Mouse (Mus musculus): ENCODE results near the gene Mta3. TPM values are rescaled to one million over a fixed set of nuclear protein-coding genes. Genes with fewer than 3 reads are reported as not detected.
"Not testable (repeated sequence)": the region's sequence is repeated elsewhere in the genome, so short reads cannot be mapped to it uniquely, and the experiment has no call there.

Mta3 gene
- polyA plus RNA-seq, 1 experiment from 2014 or later, result 30.0 TPM

- Histone ChIP-seq H3K36me3 (ENCODE audit: control insufficient read depth, insufficient read depth, low read length) (no peaks in the 10 kb centered on the region), H3K27me3 (ENCODE audit: control insufficient read depth, insufficient read depth, low read length) (no peaks in the 10 kb centered on the region), H3K4me1 (ENCODE audit: control insufficient read depth, insufficient read depth, low read length) (no peaks in the 10 kb centered on the region), H3K4me2 (ENCODE audit: low read length) (peak overlapping the region; percentile 79), H3K4me3 (replicated peaks; ENCODE audit: low read depth, low read length) (peak overlapping the region; percentile 56), H3K27ac (replicated peaks; ENCODE audit: low read depth, low read length) (peak overlapping the region; percentile 84), H3K9me3 (ENCODE audit: control insufficient read depth, low read length) (no peaks in the 10 kb centered on the region), H3K9ac (replicated peaks; ENCODE audit: low read length) (peak overlapping the region; percentile 89)
- DNase-seq, result peak; percentile 57
- under 1% methylated on average over 19 of the region's 19 CpGs for WGBS
- ATAC-seq (ENCODE audit: low FRiP score, low TSS enrichment), result peak; percentile 70
These were observed 697 bp downstream of the Mta3 start for GRCm38 (mm10) chr17:83706594-83707126.

- WGBS, result 84% methylated on average over 4 of the region's 4 CpGs
- H3K9ac ChIP-seq (replicated peaks; ENCODE audit: low read length), result no peak overlapping the region
- DNase-seq, result no peak
- H3K9me3 ChIP-seq (ENCODE audit: control insufficient read depth, low read length), result no peaks in the 10 kb centered on the region
- H3K4me3 ChIP-seq (replicated peaks; ENCODE audit: low read depth, low read length), result peak overlapping the region; percentile 56; the same call in 1 of the 2 replicates
- no peaks in the 10 kb centered on the region for H3K4me1 ChIP-seq (ENCODE audit: control insufficient read depth, insufficient read depth, low read length)
- ATAC-seq (ENCODE audit: low FRiP score, low TSS enrichment), result no peak
- no peaks in the 10 kb centered on the region for H3K27me3 ChIP-seq (ENCODE audit: control insufficient read depth, insufficient read depth, low read length)
- peak overlapping the region; percentile 79 for H3K4me2 ChIP-seq (ENCODE audit: low read length)
- no peaks in the 10 kb centered on the region for H3K36me3 ChIP-seq (ENCODE audit: control insufficient read depth, insufficient read depth, low read length)
- no peak overlapping the region for H3K27ac ChIP-seq (replicated peaks; ENCODE audit: low read depth, low read length)
These were observed 1.4 kb downstream of the Mta3 start for GRCm38 (mm10) chr17:83707372-83707771.

GRCm38 (mm10) chr17:83707846-83708245 lies 1.9 kb downstream of the Mta3 start:
- no peak for DNase-seq
- WGBS, result 93% methylated on average over 6 of the region's 6 CpGs
- Histone ChIP-seq H3K27ac (replicated peaks; ENCODE audit: low read depth, low read length) (no peak overlapping the region), H3K4me1 (ENCODE audit: control insufficient read depth, insufficient read depth, low read length) (no peaks in the 10 kb centered on the region), H3K27me3 (ENCODE audit: control insufficient read depth, insufficient read depth, low read length) (no peaks in the 10 kb centered on the region), H3K9me3 (ENCODE audit: control insufficient read depth, low read length) (no peaks in the 10 kb centered on the region), H3K9ac (replicated peaks; ENCODE audit: low read length) (no peak overlapping the region), H3K4me3 (replicated peaks; ENCODE audit: low read depth, low read length) (no peak overlapping the region), H3K36me3 (ENCODE audit: control insufficient read depth, insufficient read depth, low read length) (no peaks in the 10 kb centered on the region), H3K4me2 (ENCODE audit: low read length) (peak overlapping the region; percentile 15)
- ATAC-seq (ENCODE audit: low FRiP score, low TSS enrichment), result no peak

GRCm38 (mm10) chr17:83708256-83708655 lies 2.3 kb downstream of the Mta3 start:
- H3K9me3 ChIP-seq (ENCODE audit: control insufficient read depth, low read length), result no peaks in the 10 kb centered on the region
- no peak overlapping the region for H3K4me2 ChIP-seq (ENCODE audit: low read length)
- H3K9ac ChIP-seq (replicated peaks; ENCODE audit: low read length), result no peak overlapping the region
- no peaks in the 10 kb centered on the region for H3K27me3 ChIP-seq (ENCODE audit: control insufficient read depth, insufficient read depth, low read length)
- WGBS, result 93% methylated on average over 10 of the region's 10 CpGs
- H3K36me3 ChIP-seq (ENCODE audit: control insufficient read depth, insufficient read depth, low read length), result no peaks in the 10 kb centered on the region
- H3K4me1 ChIP-seq (ENCODE audit: control insufficient read depth, insufficient read depth, low read length), result no peaks in the 10 kb centered on the region
- ATAC-seq (ENCODE audit: low FRiP score, low TSS enrichment) (no peak), DNase-seq (no peak)
- no peak overlapping the region for H3K27ac ChIP-seq (replicated peaks; ENCODE audit: low read depth, low read length)
- H3K4me3 ChIP-seq (replicated peaks; ENCODE audit: low read depth, low read length), result no peak overlapping the region

GRCm38 (mm10) chr17:83708891-83709290 lies 2.9 kb downstream of the Mta3 start:
- Histone ChIP-seq H3K36me3 (ENCODE audit: control insufficient read depth, insufficient read depth, low read length) (no peaks in the 10 kb centered on the region), H3K4me1 (ENCODE audit: control insufficient read depth, insufficient read depth, low read length) (no peaks in the 10 kb centered on the region), H3K27ac (replicated peaks; ENCODE audit: low read depth, low read length) (no peak overlapping the region), H3K9ac (replicated peaks; ENCODE audit: low read length) (no peak overlapping the region), H3K4me3 (replicated peaks; ENCODE audit: low read depth, low read length) (no peak overlapping the region), H3K27me3 (ENCODE audit: control insufficient read depth, insufficient read depth, low read length) (no peaks in the 10 kb centered on the region), H3K9me3 (ENCODE audit: control insufficient read depth, low read length) (no peaks in the 10 kb centered on the region), H3K4me2 (ENCODE audit: low read length) (no peak overlapping the region)
- DNase-seq (no peak), ATAC-seq (ENCODE audit: low FRiP score, low TSS enrichment) (no peak)
- WGBS, result 91% methylated on average over 6 of the region's 6 CpGs

GRCm38 (mm10) chr17:83709517-83709916 lies 3.6 kb downstream of the Mta3 start:
- not testable (repeated sequence) for ATAC-seq (ENCODE audit: low FRiP score, low TSS enrichment); H3K4me2 ChIP-seq (ENCODE audit: low read length); DNase-seq; H3K27ac ChIP-seq (replicated peaks; ENCODE audit: low read depth, low read length); H3K4me3 ChIP-seq (replicated peaks; ENCODE audit: low read depth, low read length); H3K4me1 ChIP-seq (ENCODE audit: control insufficient read depth, insufficient read depth, low read length); H3K9ac ChIP-seq (replicated peaks; ENCODE audit: low read length); H3K27me3 ChIP-seq (ENCODE audit: control insufficient read depth, insufficient read depth, low read length); H3K9me3 ChIP-seq (ENCODE audit: control insufficient read depth, low read length); H3K36me3 ChIP-seq (ENCODE audit: control insufficient read depth, insufficient read depth, low read length)
- 97% methylated on average over 3 of the region's 3 CpGs for WGBS

GRCm38 (mm10) chr17:83710639-83711038 lies 4.7 kb downstream of the Mta3 start:
- Histone ChIP-seq H3K27ac (replicated peaks; ENCODE audit: low read depth, low read length) (no peak overlapping the region), H3K9ac (replicated peaks; ENCODE audit: low read length) (no peak overlapping the region), H3K4me1 (ENCODE audit: control insufficient read depth, insufficient read depth, low read length) (no peaks in the 10 kb centered on the region), H3K36me3 (ENCODE audit: control insufficient read depth, insufficient read depth, low read length) (0 out of 2 replicates have a peak, but pooled peaks cover under 1% of the 10 kb centered on the region), H3K4me3 (replicated peaks; ENCODE audit: low read depth, low read length) (no peak overlapping the region), H3K27me3 (ENCODE audit: control insufficient read depth, insufficient read depth, low read length) (no peaks in the 10 kb centered on the region), H3K9me3 (ENCODE audit: control insufficient read depth, low read length) (no peaks in the 10 kb centered on the region), H3K4me2 (ENCODE audit: low read length) (no peak overlapping the region)
- no peak for ATAC-seq (ENCODE audit: low FRiP score, low TSS enrichment)
- DNase-seq, result no peak
- WGBS, result 95% methylated on average over 8 of the region's 8 CpGs

- Histone ChIP-seq H3K4me1 (ENCODE audit: control insufficient read depth, insufficient read depth, low read length) (no peaks in the 10 kb centered on the region), H3K27ac (replicated peaks; ENCODE audit: low read depth, low read length) (no peak overlapping the region), H3K4me2 (ENCODE audit: low read length) (no peak overlapping the region), H3K27me3 (ENCODE audit: control insufficient read depth, insufficient read depth, low read length) (no peaks in the 10 kb centered on the region), H3K9me3 (ENCODE audit: control insufficient read depth, low read length) (no peaks in the 10 kb centered on the region), H3K4me3 (replicated peaks; ENCODE audit: low read depth, low read length) (no peak overlapping the region), H3K36me3 (ENCODE audit: control insufficient read depth, insufficient read depth, low read length) (peaks cover 11% of the 10 kb centered on the region), H3K9ac (replicated peaks; ENCODE audit: low read length) (no peak overlapping the region)
- no peak for DNase-seq
- WGBS, result 93% methylated on average over 9 of the region's 9 CpGs
- ATAC-seq (ENCODE audit: low FRiP score, low TSS enrichment), result no peak
These were observed 6.4 kb downstream of the Mta3 start for GRCm38 (mm10) chr17:83712341-83712740.

- ATAC-seq (ENCODE audit: low FRiP score, low TSS enrichment) (no peak), DNase-seq (no peak)
- Histone ChIP-seq H3K9me3 (ENCODE audit: control insufficient read depth, low read length) (no peaks in the 10 kb centered on the region), H3K27ac (replicated peaks; ENCODE audit: low read depth, low read length) (no peak overlapping the region), H3K36me3 (ENCODE audit: control insufficient read depth, insufficient read depth, low read length) (peaks cover 11% of the 10 kb centered on the region), H3K27me3 (ENCODE audit: control insufficient read depth, insufficient read depth, low read length) (no peaks in the 10 kb centered on the region), H3K4me3 (replicated peaks; ENCODE audit: low read depth, low read length) (no peak overlapping the region), H3K9ac (replicated peaks; ENCODE audit: low read length) (no peak overlapping the region), H3K4me2 (ENCODE audit: low read length) (no peak overlapping the region), H3K4me1 (ENCODE audit: control insufficient read depth, insufficient read depth, low read length) (no peaks in the 10 kb centered on the region)
- WGBS, result 81% methylated on average over 12 of the region's 12 CpGs
These were observed 14.5 kb downstream of the Mta3 start for GRCm38 (mm10) chr17:83720449-83720848.
